Mouse (Mus musculus) embryonic fibroblast, embryonic 13.5 days (primary cell): ENCODE measurements at regions not wholly inside any gene's neighbourhood (a gene's known extent, or its start where the extent isn't known, plus 50 kb on each side); places are given as distances from the start of the nearest gene placed in this dataset.

Source experiments
- CTCF ChIP-seq: IDR thresholded peaks from 2 replicates; pipeline ENCODE4 v1.5.1; 2011; ENCODE audit warnings: mild to moderate bottlenecking, control low read depth, low read length, moderate library complexity, borderline replicate concordance; ENCODE audit not compliant: insufficient read depth
- POLR2A ChIP-seq: IDR thresholded peaks from 2 replicates; pipeline ENCODE4 v1.6.1; 2011; ENCODE audit warnings: low read depth, mild to moderate bottlenecking, control low read depth, low read length, moderate library complexity

DNA sequence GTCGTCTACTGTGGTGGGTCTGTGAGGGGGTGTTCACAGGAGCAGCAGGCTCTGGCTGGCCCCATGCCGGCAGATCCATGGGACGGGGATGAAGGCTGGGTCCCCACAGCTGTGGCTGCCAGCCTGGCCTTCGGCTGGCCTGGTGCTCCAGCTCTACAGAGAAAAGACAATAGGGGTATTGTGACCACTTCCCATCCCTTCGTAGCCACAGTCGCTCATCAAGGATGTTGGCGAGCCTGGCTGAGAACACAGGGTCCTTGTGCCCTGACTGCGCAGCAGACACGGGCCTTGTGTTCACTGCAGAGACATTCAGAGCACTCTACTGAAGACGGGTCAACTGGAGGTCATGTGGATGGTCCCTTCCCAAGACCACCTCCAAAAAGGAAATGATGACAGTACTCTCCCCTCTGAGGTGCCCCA is 102.4 kb upstream of the 1700021F07Rik start:
- TF ChIP-seq CTCF (no peak), POLR2A (no peak)
